Mouse (Mus musculus) thymus, postnatal 25 days (tissue): ENCODE measurements around the gene Gm42742.

Experiments used
- DNase-seq: peaks from one replicate; pipeline ENCODE4 v3.0.0; 2022

Gene Gm42742

DNA sequence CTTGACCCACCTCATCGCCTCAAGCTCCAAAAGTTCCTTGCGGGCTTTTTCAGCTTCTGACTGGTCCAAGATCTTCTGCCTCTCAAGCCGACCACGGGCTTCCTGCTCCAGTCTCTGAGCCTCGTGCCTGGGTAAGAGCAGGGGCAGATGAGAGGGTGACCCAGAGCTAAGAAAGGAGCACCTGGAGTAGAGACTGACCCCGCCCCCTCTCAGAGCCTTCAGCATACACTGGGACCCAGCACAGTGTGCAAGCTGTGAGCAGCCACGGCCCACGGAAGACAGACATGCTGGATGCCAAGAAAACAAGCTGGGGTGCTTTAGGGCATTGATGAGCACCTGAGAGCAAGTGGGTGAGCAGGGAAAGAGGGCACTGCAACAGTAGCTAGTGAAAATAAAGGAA, 32.1 kb downstream of the Gm42742 start:
- DNase-seq = peak; percentile 26

DNA sequence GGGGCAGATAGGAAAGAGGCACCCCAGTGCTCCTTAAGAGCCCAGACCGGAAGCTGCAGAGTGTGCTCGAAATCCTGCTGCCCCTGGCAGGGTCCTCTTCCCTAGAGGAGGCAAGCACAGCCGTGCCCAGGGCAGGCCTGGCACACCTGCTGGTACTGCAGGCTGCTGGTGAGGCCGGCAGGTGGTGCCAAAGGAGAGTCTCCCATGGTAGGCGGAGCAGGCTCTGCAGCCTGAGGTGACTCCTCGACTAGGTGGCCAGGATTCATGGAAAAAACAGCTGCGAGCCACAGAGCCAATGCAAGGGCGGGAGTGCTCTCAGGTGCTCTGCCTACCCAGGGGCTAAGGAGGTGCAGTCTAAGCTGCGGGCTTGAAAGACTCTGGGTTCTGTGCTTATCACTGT, 34.6 kb downstream of the Gm42742 start:
- DNase-seq = peak; percentile 57

DNA sequence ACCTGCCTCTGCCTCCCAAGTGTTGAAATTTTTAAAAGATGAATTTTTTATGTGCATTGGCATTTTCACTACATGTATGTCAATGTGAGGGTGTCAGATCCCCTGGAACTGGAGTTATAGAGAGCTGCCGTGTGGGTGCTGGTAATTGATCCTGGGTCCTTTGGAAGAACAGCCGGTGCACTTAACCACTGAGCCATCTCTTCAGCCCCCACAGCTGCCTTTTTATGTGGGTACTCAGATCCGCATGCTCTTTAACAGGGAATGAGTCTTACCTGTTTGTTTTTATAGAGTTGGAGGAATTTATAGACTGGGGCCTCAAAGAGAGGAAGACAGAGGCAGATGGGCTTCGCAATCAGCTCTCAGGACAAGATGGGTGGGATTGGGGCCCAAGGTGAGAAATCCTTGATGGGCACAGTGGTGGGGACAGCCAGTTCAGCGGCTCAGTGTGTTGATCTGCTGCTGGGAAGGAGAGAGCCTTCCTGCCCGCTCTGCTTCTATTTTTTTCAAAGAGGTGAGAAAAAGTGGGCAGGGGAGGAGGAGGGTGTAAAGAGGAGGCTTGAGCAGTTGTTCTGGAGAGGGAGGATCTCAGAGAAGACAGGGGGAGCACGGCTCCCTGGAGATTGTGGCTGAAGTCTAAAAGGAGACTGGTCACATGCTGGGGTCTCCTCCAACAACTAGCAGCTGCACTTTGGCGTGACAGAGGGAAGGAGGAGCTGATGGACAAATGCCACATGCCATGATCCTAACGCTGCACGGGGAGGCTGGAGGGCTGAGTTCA, 36.0 kb downstream of the Gm42742 start:
- DNase-seq = no peak

DNA sequence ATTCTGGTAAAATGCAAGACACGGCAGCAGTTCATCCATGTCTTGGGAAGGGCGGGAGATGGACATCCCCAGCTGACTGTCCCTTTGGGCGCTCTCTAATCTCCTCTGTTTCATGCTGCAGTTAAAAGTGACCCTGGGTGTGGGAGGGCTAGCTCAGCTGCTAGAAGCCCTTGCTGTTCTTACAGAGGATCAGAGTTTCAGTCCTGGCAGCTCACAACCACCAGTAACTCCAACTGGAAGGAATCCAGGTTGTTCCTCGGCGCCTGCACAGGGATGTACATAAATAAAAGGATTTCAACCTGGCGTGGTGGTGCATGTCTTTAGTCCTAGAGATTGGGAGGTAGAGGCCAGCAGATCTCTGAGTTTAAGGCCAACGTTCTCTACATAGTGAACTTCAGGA, 37.8 kb downstream of the Gm42742 start:
- DNase-seq = no peak

DNA sequence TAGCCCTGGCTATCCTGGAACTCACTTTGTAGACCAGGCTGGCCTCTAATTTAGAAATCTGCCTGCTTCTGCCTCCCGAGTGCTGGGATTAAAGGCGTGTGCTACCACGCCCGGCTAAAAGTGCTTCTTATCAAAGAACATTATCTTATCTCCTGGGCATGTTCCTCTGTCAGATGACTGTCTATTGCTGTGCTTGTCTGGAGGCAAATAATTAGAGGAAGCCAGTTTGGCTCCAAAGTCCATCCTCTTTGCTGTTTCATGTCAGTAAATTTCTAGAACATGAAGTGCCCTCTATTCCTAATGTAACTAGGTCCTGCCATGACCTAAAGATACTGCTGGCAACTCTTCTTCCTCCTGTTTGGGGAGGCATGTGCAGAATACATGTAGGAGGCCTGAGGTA, 38.8 kb downstream of the Gm42742 start:
- DNase-seq = no peak

DNA sequence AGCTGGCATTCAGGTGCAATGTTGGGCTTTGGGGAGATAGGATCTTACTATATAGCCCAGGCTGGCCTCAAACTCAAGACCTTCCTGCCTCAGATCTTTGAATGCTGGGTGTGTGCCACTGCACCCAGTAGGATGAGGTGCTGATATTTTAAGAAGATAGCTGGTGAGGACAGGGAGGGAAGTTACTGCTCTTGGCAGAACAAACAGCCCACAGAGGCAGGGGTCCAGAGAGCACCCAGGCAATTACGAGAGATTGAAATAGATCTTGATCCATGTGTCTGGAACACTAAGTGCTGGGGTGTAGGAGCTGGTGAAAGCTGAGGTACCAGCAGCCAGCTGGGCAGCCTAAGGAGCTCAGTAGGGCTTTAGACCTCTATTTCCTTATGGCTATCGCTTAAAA, 39.3 kb downstream of the Gm42742 start:
- DNase-seq = no peak

DNA sequence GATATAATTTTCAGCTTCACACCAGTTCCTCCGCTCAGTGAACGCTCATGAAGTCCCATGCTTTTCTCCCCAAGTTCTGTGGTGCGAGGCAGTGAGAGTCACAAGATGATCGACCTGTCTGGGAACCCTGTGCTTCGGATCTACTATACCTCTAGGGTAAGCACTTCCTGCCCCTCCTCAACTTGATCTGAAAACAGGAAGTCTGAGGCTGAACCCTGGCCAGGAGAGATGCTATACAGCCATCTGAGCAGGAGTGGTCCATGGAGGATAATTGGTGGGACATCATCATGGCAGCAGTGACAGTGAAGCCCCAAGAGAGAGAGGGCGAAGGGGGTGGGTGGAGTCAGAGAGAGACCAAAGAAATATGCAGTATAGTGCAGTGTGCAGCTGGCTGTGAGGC, 42.1 kb downstream of the Gm42742 start:
- peak; percentile 24 for DNase-seq

DNA sequence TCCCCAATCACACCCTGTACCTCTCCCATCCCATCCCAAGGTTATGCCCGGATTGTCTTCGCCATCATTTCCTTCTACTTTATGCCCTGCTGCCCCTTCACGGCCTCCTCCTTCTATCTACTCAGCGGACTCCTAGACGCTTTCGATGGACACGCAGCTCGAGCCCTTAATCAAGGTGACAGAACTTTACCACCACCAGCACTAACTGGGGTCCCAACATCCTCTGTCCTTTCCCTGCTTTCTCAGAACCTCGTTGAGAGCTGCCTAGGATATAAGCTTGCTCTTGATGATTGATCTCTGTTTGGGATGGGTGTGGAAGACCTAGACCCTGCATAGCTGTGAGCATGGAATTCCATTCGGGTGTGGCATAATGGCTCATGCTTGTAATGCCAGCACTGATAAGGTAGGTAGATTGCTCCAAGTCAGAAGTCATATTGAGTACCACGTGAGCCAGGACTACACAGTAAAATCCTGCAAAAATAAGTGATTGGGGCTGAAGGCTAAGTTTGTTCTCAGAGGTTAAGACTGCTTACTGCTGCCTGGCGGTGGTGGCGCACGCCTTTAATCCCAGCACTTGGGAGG, 43.9 kb downstream of the Gm42742 start:
- no peak for DNase-seq

DNA sequence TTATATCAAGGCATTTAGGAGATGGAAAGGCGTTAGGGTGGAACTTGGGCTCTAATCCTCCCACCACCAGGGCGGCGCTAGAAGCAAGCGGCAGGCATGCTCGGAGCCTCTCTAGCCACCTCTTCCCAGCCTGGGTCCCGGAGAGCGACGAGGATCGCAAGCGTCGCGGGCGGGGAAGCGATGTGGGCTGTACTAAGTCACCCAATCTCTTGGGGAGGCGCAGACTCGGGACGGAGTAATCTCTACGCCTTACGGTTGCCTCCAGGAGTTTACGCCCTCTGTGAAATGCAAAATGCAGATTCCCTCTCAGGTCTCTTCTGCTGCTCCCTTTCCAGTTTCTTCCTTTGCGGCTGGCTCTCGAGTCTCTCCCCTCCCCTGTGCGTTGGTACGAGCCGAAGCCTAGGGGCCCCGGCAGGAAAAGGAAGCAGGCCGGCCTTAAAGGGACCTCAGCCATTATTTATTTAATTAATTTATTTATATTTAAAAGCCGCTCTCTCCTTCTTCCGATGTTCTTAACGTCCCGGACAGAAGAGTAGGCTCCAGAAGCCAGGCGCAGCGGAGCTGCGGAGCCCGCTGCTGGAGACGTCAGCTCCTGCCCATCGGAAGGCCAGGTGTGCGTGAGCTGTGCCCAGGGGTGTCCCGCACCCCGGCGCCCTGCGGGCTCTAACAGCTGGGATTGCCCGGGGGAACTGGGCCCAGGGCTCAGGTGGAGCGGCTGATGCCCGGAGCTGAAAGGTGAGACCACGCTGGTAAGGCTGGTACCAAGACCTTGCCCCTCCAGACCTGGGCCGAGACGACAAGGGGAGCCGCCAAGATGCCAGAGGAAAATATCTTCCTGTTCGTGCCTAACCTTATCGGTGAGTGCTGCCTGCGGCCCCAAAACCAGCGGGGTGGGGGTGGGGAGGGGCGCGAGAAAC, 44.7 kb downstream of the Gm42742 start, which contains the start of gene Cdiptos:
Cdiptos (minus strand) TSS at position 149 of the 917 bp plus-strand sequence.
- peak; percentile 94 for DNase-seq

DNA sequence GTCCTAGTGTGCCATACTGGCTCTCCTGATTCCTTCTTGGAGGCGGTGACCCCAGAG, 45.2 kb downstream of the Gm42742 start, which contains the start of gene Cdipt:
Cdipt (plus strand) TSS at position 22 of the 57 bp plus-strand sequence.
- DNase-seq = no peak

DNA sequence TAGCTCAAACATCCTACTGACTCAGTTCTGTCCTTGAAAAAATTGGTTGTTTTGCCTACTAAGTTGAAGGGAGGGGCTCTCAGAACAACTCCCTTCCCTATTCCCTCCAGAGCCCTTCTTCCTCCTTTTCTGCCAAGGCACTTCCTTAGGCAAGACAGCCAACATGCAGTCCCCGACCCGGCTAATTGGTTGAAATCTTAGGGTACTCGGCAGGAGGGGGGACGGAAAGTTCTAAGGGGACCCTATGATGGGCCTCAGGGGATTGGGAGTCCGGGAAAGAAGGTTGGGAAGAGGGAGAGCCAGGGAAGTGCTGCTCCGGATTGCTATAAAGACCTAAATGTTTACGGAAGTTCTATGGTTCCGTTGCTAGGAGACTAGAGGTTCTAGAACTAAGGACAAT, 45.4 kb downstream of the Gm42742 start:
- no peak for DNase-seq

DNA sequence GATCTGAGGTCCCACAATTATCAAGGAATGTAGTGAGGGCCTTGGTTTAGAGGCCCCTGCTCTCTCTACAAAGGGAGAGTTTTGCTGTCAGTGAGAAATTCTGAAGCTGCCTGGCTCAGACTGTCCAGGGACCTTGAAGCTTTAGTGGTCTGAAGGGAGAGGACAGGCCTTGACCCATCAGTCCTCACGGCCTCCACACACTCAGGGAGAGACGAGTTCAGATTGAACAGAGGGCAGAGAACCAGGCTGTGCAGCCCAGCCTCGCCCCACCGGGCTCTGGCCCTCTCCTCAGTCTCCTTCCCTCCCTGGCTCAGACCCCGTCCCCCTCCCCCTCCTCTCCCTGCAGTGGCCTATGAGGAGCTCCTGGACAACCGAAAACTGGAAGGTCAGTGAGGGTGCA, 53.5 kb downstream of the Gm42742 start:
- DNase-seq = no peak

DNA sequence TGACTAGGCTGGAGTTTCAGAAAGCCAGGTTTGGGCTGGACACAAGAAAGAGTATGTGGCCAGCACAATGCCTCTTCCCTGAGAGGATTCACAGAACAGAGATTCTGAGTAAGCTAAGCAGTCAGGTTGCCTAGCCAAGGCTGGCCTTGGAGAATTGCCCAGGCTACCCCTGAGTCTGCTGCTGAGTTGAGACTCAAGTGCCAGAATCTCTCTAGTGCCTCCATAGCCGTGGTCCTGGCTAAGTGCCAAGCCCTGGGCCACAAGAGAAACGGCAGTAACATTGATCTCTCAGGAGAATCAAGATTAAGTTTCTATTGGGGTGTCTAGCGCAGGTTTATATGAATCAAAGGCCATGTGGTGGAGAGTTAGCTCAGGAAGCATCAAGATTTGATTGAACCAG, 55.3 kb downstream of the Gm42742 start:
- no peak for DNase-seq
